Mouse (Mus musculus): Measurements from ENCODE around the gene Dpf3. TPM values are rescaled to one million over a fixed set of nuclear protein-coding genes. Genes with fewer than 3 reads are reported as not detected.

The Dpf3 gene
- total RNA-seq, 2 experiments from 2014 or later: 20.7 to 26.0 TPM

DNA sequence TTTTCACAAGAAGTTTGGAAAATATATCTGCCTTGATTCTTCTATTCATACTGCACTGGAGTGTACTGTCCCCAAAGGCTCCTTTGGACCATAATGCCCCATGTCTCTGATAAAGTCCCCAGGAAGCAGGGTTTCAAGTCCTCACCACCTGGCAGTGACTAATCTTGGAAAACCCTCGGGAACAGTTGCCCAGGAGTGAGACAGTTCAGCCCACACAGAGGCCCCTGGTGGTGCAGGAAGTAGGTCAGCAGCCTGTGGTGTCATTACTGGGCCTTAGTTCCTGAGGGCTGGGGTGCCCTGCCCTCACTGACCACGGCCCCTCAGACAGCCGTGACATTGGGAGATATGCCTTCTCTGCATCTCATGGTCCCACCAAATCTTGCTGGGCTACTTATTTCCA is 246.5 kb downstream of the Dpf3 start:
- intact Hi-C loops (cut with DNase I): no loop called here
- DNase-seq: peak; percentile 18 to 20

DNA sequence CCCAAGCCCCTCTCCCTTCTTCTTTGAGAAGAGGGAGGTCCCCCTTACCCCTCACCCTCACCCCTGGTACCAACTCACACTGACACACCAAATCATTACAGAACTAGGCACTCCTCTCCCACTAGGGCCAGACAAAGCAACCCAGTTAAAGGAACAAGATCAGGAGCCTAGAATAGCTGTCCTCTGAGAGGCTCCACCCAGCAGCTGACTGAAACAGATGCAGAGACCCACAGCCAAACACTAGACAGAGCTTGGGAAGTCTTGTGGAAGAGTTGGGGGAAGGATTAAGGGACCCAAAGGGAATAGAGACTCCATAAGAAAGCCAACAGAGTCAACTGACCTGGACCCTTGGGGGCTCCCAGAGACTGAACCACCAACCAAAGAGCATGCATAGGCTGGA is 246.9 kb downstream of the Dpf3 start:
- peak; percentile 5 to 10 for DNase-seq
- intact Hi-C loops (cut with DNase I): no loop called here

DNA sequence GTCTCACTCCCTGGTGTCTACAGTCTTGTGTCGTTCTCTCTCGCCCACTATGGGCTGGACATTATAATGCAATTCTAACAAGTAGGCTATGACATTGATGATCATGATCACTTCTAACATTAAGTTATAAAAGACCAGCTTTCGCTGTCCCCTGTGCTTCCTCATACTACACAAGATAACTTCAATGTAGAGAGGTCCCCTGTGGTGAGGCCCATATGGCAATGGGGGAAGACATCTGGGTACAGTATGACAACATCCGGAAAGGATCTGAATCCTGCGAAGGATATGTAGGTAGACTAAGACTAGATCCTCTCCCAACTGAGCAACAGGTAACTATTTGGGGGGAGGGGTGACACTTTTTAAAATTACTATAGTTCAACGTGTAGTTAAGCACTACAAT is 251.7 kb downstream of the Dpf3 start:
- intact Hi-C loops (cut with DNase I): no loop called here
- DNase-seq: no peak

DNA sequence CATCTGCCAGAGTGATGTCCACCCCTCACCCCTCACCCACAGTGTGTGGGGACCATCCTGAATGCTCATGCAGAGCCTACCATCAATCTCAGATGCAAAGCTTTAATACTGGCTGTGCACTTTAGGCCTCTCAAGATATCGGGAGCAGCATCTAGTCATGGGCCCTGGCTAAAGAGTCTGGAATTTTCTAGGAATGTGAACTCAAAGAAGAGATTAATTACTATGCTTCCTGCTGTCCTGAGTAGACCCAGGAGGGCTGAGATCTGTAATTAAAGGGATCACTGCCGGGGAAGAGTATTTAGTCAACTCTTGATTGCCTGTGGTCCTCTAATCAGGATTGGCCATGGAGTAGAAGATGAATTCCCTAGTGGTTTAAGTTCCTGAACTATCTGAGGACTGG is 252.5 kb downstream of the Dpf3 start:
- DNase-seq: no peak
- intact Hi-C loops (cut with DNase I): no loop called here

DNA sequence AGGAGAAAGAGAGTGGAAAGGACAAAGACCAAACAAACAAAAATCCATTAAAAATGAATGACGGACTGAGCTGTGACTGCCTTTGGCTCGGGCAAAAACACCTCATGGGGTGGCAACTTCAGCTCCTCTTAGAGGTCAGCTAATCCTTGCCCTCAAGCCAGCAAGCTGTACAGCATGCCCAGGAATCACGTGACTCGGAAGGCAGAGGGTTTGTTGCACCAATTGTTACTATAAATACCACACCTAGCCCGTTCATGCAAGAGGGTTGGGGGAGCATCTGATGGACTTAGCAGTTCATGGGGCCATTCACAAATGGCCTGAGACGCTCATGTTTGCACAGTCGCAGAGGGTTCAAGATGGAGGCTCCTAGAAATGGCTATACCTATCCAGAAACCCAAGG is 253.9 kb downstream of the Dpf3 start:
- peak; percentile 31 to 61 for DNase-seq
- intact Hi-C loops (cut with DNase I): no loop called here

DNA sequence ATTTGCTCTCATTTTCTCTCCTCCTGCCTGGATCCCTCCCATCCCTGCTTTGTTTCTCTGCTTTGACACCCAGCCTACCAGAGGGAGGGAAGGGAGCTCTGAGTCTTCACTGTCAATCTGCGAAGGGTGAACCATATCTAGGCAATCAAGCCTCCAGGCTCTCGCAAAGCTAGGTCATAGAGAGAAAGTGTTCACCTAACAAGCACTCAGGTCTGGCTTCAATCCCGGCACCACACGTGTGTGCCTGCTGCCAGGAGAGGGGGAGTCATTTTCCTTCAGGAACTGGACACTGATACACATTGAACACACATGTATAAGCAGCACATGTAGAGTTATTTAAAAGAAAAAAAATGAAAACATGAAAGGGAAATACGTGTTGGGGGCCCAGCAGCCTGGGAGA is 254.6 kb downstream of the Dpf3 start:
- DNase-seq: peak in 1 of 2 experiments; percentile 23
- intact Hi-C loops (cut with DNase I): no loop called here

DNA sequence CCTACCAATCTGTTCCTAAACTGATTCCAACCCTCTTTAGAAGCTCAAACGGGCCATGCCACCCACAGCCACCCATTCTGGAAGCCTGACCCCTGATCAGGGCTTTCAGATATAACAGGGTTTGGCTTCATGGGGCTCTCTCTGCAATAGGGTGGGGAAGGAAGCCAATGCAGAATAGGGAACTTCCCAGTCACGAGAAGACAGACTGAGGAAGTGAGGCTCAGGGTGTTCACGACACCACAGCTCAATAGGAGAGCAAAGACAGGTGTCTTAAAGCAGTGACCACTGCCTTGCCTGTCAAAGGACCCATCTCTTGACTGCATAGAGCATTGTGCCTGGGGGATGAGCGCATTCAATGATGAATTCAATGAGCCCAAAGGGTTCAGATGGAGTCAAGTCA is 256.3 kb downstream of the Dpf3 start:
- no peak for DNase-seq
- intact Hi-C loops (cut with DNase I): no loop called here

DNA sequence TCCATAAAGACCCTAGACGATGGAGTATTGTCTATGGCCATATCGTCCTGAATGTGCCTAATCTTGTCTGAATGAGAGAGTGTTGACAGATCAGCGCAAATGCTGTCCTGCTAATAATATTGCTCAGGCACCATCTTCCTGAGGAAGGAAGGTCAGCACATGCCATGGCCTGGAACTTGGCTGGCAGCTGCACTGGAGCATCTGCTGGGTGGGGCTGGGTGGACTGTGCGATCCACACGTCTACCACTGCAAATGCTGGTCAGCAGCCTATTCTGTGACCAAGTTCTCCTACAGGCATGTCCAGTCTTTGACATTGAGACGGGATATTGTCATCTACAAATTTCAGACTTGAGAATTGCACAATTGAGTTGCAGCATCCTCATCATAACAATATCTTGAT is 257.8 kb downstream of the Dpf3 start:
- DNase-seq: no peak
- intact Hi-C loops (cut with DNase I): no loop called here

DNA sequence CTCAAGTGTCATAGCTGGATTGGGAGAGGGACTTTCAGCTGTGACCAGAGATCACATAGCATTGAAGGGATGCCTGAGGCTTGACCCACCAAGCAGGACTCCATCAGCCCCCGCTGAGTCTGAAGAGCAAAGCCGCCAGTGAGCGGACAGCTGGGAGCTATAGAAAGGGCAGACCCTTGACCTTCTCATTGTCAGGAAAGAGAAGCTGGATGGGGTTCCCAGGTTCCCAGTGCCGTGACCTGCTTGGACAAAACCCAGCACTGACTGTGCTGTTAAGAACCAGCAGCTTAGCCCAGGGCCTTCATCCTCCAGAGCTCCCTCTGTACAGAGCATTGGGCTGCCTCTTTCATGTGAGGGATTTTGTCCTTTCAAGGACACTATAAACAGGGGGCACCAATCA is 260.5 kb downstream of the Dpf3 start:
- no peak for DNase-seq
- intact Hi-C loops (cut with DNase I): no loop called here

DNA sequence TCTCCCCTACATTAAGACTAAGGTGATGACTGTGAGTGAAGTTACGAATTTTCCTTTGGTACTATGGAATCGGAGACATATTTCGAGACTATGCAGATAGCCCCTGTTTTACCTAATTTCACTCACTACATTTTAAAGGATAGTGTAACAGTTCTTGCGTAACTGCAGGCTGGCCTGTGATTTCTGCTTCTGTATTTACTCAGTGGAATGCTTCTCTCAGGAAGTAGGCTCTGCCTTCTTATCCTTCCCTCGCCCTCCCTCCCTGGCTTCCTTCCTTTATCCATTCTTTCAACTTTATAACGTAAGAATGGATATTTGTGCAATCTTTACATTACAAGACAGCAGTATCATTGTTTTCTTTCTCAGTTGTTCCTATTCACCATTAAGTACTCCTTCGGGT is 266.6 kb downstream of the Dpf3 start:
- intact Hi-C loops (cut with DNase I): no loop called here
- no peak for DNase-seq

DNA sequence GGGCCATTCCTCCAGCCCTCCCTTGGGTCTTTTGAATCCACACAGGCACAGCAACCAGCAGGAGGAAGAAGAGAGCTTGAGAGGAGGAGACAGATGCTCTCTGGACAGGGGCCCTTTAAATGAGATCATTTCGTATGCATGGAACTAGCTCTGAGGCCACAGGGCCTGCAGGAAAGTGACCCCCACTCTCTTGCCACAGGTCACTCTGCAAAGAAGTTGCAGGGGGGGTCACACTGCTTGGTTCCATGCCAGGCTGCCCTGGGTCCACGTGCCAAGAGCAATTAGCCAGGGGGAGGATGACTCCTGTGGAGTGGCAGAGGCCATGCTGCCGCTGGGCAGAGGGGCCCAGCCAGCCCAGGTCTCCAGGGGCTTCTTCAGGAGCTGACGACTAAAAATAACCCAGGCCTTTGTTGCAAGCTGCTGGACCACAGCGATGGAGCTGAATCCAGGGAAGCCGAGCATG is 273.6 kb downstream of the Dpf3 start:
- DNase-seq: peak in 1 of 2 experiments; percentile 30
- intact Hi-C loops (cut with DNase I): loop anchor here (5.0 kb wide), 2 partner anchors 273 to 288 kb away; partner anchors contain the start of gene Dpf3

DNA sequence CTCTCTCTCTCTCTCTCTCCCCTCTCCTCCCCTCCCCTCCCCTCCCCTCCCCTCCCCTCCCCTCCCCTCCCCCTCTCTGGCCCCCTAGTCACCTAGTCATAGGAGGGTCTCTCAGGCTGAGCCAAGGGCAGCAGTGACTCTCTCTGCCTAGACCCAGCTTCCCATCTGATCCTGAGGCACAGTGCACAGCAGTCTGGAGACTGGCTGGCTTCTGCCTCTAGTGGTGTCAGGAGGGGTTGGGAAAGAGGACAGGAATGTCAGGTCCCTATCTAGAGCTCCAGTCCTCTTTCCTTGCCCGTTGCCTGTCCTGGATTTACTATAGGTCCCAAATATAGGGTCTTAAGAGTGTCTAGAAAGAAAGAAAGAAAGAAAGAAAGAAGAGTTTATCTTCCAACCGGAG is 275.5 kb downstream of the Dpf3 start:
- DNase-seq: no peak
- intact Hi-C loops (cut with DNase I): loop anchor here (5.0 kb wide), 2 partner anchors 275 to 290 kb away; partner anchors contain the start of gene Dpf3

DNA sequence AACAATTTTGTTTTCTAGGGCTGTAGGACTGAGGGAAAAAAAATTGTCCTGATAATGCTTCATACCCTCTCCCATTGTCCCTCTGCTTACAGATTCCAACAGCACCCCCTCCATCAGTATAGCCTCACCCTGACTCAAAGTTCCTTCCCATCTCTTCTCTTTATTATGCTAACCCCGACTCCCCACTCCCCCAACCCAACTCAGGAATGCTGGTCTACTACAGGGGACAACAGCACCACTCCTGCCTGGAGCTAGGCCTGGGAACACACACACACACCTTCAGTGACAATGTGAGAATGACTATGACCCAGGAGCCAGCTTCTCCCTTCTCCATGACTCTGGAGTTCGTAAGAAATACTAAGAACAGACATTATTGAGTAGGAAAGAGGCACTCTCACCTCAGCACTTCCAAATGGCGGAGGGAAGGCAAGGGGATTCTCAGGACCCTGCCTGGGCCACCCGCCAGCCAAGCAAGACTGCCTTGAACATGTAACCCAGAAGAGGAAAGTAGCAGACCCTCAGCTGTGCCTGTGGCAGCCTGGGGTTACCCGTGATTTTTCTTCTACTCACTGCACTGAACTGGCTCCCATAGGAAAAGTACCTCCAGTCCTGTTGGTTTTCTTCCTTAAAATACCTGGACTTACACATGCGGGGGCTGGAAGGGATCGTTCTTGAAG is 276.2 kb downstream of the Dpf3 start:
- intact Hi-C loops (cut with DNase I): loop anchor here (5.0 kb wide), 2 partner anchors 276 to 291 kb away; partner anchors contain the start of gene Dpf3
- no peak for DNase-seq

DNA sequence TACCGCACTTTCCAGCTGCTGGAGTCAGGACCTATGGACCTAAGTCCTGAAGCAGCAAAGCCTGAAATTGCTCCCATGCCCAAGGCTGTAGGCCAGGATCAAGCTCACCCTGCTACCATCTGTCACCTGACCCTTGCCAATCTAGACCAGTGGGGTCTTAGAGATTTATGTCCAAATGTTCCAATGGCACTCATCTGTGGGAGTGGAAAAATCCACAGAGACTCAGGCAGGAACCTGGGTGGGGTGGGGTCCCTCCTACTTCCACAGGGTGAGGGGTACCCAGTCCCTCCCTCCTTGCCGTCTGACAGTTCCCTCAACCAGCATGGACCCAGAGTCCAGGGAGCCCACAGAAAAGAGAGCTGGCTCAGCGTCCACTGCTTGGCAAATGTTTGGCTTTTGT is 276.8 kb downstream of the Dpf3 start:
- intact Hi-C loops (cut with DNase I): loop anchor here (5.0 kb wide), 2 partner anchors 277 to 292 kb away; partner anchors contain the start of gene Dpf3
- DNase-seq: no peak

DNA sequence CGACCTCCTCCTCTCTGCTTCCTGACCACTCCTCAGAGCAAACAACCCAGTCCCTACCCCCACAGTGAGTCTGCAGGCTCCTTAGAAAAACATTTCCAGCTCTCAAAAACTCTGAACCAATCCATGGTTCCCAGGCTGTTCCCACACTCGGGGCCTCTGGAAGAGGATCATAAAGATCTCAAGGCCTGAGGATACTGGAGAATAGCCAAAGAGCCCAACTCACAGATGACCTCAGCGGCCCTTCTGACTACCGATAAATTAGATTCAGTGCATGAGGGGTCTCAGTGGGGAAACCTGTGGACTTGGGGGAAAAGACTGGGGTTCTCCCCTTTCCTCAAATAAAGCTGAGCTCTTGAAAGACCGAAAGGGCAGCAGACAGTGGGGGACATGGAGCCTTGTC is 277.2 kb downstream of the Dpf3 start:
- no peak for DNase-seq
- intact Hi-C loops (cut with DNase I): loop anchor here (5.0 kb wide), 2 partner anchors 277 to 292 kb away; partner anchors contain the start of gene Dpf3

DNA sequence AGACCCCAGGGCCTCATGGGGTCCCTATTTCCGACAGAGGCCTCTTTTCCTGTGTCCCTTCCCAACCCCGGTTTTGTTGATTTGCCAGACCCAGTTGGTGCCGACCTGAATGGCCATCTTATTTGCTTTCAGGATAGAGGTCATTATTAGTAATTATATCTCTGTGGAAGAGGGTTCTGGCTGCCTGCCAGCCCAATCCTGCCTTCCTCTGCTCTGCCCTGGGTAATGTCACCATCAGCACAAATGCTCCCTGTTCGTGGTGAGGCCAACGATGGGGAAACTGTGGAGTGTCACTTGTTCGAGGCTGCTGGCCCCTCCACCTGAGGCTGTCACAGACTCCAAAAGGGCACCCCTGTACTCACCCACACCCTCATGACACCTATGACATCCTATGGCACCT is 278.1 kb downstream of the Dpf3 start:
- peak; percentile 36 to 41 for DNase-seq
- intact Hi-C loops (cut with DNase I): no loop called here

DNA sequence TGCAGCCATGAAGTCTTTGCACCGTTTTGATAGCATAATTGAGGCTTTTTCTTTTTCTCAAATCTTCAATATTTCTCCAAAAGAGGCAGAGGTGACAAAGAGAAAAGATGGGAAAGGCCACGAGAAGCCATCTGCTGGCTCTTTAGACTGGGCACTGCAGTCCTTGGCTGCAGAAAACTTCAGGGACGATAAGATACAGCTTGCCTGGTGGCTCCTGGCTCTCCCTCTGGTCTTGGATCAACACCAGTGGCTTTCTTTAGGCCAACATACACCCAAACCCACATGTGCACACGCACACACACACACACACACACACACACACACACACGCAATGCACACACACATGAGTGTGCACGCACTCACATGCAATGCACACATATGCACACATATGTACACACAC is 278.7 kb downstream of the Dpf3 start:
- no peak for DNase-seq
- intact Hi-C loops (cut with DNase I): no loop called here

DNA sequence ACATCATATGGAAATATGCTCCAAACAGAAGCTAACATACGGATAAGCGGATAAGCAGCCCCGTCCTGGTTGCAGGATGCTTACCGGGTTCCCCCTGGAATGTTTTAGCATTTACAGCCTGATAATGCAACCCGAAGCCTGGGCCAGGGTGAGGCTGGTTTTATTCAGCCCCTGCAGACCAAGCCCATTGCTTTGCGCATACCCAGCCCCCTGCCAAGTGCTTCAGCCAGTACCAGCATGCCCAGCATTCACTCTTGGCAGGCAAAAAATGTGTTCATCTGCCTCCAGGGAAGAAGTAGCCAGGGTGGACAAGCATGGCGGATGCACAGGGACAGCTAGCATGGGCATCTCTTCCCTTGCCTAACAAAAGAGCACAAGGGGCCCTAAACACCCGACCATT is 279.5 kb downstream of the Dpf3 start:
- intact Hi-C loops (cut with DNase I): no loop called here
- DNase-seq: no peak

DNA sequence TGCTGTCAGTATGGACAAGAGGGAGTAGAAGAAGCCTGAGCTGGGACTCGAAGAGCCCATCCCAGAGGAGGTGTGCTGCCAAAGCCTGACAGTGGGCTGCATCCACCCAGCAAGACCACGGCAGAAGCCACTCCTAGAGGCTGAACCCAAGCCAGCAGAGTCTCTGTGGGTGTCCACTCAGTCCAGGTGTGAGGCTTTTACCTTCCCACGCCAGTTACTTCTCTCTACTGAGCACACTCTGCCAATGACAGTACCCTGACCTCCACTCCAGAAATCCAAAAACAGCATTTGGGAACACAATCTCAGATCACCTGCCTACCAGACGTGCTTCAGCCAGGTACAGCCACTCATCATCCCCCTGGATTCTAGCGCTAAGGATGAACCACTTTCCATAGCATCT is 280.0 kb downstream of the Dpf3 start:
- intact Hi-C loops (cut with DNase I): no loop called here
- DNase-seq: no peak

DNA sequence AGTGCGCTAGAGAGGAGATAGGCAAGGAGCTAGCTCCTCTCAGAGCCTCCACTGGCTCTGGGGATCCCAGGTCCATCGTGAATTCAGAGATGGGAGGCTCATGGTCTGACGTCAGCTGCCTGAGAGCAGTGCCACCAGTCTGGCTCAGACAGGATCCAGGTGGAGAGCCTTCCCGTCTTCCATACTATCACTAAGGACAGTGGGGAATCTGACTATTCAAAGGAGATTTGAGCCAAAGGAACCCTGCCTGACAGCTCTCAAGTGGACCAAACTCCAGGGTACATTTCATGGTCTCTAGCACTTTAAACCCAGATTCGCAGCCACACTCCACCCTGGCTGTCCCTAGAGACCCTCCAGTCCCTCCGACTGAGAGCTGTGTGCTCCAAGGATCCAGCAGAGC is 280.6 kb downstream of the Dpf3 start:
- intact Hi-C loops (cut with DNase I): no loop called here
- DNase-seq: no peak

DNA sequence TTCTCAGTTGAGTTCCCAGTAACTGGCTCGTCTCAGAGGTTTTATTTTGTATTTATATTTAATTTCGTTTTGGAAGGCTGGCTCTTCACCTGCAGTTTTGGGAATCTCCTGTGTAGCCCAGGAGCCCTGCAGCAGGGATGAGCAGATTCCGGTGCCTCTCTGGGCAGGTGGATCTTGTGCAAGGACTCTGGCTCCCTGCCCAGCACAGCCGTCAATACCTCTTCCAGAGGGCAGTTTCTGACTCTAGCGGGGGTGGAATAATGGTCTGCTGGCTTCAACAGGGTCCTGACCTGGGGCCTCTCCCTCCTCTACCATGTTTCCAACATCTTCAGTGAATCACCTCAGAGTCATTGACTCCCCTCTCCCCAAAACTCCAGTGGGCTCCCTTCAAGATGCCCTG is 283.2 kb downstream of the Dpf3 start:
- intact Hi-C loops (cut with DNase I): loop anchor here (5.0 kb wide), 1 partner anchor 72 kb away; no protein-coding TSS in a partner anchor
- DNase-seq: peak in 1 of 2 experiments; percentile 11

DNA sequence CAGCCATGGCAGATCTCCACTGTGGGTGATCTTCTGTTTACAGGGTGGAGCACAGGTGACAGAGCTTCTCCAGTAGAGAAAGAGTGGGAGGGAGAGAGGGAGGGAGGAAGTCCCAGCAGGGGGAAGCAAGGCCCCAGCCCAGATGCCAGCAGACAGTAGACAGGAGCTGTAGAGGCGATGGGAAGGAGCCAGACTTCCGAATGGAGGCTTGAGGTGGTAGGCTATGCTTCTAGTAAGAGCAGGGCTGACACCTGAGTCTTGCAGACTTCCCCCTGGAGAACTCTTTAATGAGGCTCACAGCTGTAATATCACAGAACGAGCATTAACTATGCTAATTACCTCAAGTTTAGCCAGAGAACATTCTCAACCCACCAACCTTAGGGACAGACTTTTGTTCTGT is 285.8 kb downstream of the Dpf3 start:
- intact Hi-C loops (cut with DNase I): loop anchor here (5.0 kb wide), 1 partner anchor 69 kb away; no protein-coding TSS in a partner anchor
- no peak for DNase-seq
